Mouse (Mus musculus) fibroblast of lung, adult 2 months (primary cell): Measurements from ENCODE around the gene 4930486L24Rik.
"Not testable (repeated sequence)": the region's sequence is repeated elsewhere in the genome, so short reads cannot be mapped to it uniquely, and the experiment has no call there.

Source experiments
- DNase-seq: peaks from one replicate; pipeline ENCODE4 v3.0.0-alpha.2; 2011; ENCODE audit warnings: low read depth

4930486L24Rik gene

GRCm38 (mm10) chr13:60864281-60864680 is at the start of gene 4930486L24Rik:
Gene 4930486L24Rik, minus strand, starts transcription at chr13:60864475.
- no peak for DNase-seq

DNA sequence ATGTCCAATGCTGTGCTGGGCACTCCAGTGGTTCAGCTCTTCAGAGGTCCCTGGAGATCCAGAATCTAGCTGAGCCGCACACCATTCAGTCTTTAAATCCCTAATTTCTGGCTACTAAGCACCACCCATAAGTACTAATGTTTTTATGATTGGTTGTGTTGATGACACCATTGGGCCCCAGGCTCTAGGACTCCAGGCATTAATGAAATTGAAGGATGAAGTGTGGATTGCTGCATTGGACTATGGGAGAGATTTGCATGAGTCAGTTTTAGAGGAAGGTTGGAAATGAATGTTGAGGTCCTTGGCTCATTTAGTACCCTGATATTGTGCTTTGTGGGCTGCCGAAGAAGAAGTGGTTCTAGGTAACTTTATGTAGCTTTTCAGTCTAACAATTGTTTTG is 40.5 kb upstream of the 4930486L24Rik start, which contains the start of gene Tpbpb:
TSS of gene Tpbpb (minus strand) at position 101 of the 400 bp plus-strand sequence.
- not testable (repeated sequence) for DNase-seq

DNA sequence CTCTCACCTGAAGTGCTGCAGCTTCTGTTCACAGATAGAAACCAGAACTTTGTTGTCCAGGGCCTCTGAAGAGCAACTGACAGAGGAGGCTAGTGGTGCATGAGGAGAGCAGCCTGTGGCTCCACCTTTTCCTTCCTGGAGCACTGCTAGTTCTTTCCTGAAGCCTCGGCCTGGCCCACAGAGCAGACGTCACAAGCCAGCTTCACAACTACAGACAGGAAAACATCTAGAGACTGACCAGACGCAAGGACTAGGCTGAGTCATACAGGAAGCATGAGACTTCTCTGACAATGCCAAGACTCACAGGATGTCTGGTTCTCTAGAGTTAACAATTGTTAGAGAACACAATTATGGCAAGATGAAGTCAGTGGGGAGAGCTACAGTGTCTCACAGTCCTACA is 33.1 kb upstream of the 4930486L24Rik start, which contains the start of gene Ctla2b:
TSS of gene Ctla2b (minus strand) at position 120 of the 400 bp plus-strand sequence.
- DNase-seq, result no peak

DNA sequence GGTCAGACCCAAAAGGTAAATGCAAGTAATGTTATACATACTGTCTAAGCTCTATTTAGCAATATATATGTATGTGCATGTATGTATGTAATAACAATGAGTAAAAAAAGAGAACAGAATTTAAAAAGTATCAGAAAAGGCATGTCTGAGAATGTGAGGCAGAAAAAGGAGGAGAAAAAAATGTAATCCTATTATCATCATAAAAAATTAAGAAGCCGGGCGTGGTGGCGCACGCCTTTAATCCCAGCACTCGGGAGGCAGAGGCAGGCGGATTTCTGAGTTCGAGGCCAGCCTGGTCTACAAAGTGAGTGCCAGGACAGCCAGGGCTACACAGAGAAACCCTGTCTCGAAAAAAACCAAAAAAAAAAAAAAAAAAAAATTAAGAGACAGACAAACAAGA is 32.5 kb upstream of the 4930486L24Rik start, which contains the start of gene Gm49392:
TSS of gene Gm49392 (minus strand) at position 101 of the 400 bp plus-strand sequence.
- not testable (repeated sequence) for DNase-seq

DNA sequence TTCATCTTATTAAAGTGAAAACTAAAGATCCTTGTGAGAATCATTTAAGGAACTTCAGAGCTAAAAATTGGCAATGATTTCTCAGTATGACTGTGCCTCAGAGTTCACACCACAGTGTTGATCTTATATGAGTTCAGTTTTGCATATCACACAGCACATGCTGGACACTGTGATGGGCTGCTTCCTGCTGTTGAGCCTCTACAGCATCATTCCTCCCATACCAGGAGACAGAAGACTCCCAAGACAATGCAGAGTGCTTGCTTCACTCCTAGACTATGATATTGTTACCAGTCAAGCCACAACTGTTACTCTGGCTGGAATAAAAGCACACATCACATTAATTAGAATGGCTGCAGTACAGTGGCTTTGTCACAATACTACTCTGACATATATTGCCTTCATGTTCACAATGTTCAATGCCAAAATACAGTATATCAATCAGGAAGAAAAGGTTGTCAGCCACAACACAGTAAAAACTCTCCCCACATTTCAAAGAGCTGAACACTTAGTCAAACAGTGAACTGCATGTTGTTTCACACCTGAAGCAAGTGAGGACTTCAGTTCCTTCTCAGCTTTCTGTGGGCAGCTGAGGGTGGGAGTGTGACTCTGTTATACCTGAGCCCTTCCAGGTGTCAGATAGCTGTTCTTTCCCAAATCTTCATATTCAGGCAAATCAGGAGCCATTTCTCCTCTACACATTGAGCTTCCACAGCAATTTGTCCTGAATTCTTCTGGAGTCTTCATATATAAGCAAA is 31.3 kb upstream of the 4930486L24Rik start:
- no peak for DNase-seq

GRCm38 (mm10) chr13:60892301-60892700 is 28.0 kb upstream of the 4930486L24Rik start:
- DNase-seq, result no peak

DNA sequence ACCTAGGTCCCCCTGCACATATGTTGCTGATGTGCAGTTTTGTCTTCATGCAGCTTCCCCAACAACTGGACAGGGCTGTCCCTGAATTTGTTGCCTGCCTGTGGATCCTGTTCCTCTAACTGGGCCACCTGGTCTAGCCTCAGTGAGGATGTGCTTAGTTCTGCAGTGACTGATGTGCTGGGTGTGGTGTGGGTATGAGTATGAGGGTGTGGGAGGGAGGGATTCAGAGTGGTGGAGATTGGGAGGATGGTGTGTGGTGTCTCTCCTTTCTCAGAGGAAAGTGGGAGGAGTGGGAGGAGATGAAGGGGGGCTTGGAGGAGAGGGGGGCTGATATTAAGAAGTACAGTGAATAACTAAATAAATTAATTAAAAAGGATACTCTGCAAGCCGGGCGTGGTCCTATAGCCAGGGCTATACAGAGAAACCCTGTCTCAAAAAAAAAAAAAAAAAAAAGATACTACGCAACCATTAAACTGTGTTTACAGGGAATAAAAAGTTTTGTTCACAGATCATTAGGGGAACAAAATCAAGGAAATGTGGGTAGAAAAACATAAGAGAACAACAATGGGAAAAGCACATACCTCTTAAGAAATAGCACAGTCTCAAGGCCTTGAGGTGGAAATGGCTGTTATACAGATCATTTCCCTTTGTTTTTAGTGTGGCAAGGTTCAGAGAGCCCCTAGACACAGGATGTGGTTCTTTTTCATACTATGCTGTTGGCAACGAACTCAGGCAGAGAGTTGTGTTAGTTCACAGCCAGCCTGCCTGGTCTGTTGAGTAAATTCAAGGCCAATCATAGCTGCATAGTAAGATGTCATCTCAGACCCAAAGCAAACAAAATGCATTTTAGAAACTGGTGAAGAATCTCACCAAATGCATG is 15.8 kb downstream of the 4930486L24Rik start:
- no peak for DNase-seq

- DNase-seq, result no peak
Observed at GRCm38 (mm10) chr13:60843153-60843552, 21.1 kb downstream of the 4930486L24Rik start.

DNA sequence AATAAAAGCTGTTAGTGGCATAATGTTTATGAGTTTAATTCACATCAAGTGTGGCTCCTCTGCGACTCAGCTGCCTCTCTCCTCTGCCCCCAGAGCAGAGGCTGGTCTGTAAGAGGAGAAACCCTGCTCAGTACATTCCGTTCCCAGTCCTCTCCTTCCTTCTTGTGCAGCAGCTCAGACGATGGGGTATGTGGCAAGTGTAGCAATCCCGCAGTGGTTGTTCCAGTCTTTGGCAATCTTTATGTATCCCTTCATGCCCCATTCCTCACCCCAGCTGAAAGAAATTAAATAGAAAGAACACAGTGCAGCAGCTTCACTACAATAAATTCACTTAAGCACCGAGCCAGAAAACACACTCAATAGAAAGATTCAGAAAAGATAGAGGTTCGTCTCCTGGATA is 21.6 kb downstream of the 4930486L24Rik start:
- no peak for DNase-seq

DNA sequence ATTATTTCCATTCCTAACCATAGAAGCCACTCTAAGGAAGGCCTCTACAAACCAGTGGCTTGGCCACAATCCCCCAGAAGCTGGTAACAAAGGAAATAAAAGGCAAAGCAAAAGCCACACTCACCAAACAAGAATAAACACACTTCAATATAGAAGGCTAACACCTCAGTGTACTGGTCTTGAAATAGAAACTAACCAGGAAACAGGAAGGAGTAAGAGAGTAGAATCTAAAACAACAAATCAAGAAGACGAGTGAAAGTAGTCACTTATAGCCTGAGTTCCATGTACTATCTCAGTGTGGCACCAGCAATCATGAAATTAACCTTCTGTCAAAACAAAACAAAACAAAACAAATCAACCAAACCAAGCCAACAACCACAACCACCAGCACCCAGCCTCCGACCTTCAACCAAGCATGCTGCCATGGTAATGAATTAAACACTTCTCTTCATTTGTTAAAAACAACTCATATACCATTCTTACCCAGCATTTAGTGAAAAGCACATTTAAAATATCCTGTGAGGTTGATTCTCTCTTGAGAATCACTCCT is 24.8 kb downstream of the 4930486L24Rik start:
- DNase-seq, result no peak

DNA sequence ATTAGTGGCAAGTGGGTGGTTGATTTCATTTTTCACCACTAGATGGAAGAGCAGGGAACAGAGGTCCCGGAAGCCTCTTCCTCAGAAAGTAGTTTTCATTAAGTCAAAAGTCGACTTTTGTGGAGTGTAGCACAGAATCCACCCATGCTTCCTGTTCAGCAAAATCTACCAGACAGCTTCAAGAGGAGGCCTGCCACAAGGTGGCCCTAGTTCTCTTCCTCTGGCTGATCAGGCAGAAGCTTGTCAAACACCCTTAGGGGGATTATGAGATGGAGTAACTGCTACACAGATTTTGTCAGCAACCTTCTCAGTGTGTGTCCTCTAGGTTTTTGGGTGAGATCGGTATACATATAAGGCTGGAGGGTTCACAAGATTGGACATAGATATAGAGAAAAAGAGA is 38.2 kb downstream of the 4930486L24Rik start:
- DNase-seq, result no peak

GRCm38 (mm10) chr13:60820486-60821175 is 43.6 kb downstream of the 4930486L24Rik start:
- no peak for DNase-seq

- no peak for DNase-seq
Observed at GRCm38 (mm10) chr13:60819469-60819868, 44.8 kb downstream of the 4930486L24Rik start.

- DNase-seq, result no peak
Observed at GRCm38 (mm10) chr13:60813722-60814121, 50.6 kb downstream of the 4930486L24Rik start.

- no peak for DNase-seq
Observed at GRCm38 (mm10) chr13:60812768-60813167, 51.5 kb downstream of the 4930486L24Rik start.

DNA sequence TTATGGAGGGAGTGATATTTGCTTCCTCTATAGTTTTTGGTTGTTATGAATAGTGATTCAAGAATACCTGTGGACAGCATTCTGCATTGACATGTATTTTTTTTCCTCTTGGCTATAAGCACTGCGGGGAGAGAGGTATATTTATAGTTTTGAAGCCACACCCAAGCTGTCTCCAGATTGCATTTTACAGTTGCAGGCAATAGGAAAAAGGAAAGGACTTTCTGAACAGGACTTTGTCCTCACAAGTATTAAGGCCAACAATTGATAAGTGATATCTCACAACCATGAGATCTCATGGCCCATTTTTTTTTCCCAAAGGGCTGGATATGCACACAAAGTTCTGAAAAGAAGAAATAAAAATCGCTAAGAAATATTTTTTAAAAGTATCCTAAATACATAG is 54.6 kb downstream of the 4930486L24Rik start:
- no peak for DNase-seq

GRCm38 (mm10) chr13:60802749-60803148 is 61.5 kb downstream of the 4930486L24Rik start, which contains the start of gene Ctsll3:
Gene Ctsll3, minus strand, starts transcription at chr13:60802849.
- no peak for DNase-seq
